8 mouse cellular contexts compared by ENCODE assay signal in the genomic region with DNA sequence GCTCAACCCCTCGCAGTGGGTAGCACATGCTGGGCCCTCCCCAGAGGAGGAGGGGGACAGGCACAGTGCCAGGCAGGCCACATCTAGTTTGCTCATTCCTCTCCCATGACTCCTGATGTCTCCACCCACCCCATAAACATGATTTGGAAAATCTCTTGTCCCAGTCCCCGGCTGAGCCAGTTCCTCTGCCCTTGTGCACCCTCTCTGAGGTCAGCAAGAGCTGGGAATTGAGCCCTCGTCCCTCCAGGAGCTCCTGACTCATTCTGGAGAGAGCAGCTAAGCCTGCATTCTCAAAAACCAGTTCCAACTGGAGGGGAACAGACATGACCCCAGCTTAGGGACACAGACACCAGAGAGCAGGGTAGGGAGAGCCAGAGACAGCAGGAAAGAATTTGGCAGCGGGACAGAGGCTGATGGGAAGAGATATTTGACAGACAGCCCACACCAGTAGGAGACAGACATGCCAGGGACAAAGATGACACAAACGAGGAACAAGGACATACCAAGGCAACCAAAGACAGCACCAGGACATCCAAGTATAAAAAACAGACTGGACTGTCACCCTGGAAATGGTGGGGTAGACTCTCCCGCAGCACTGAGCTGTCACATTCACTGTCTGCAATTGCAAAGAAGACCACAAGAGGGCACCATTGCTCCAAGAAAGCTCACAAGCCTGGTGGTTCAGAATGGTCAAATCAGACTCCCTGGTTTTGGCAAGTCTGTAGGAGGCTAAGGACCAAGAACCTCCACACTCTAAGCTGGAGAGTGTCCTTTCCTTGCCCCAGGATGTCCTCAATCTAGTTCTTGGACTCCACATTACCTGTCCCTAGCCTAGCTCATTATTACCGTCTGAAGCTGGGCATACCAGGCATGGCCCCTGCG. TPM values are rescaled to one million over a fixed set of nuclear protein-coding genes. Genes with fewer than 3 reads are reported as not detected.
DNase-seq lines count a peak whose midpoint lies in the region; ATAC-seq and TF ChIP-seq lines count a peak whose summit lies in the region.

No protein-coding gene starts in this region.

- H3K27ac ChIP-seq in intestine, postnatal 0 days (ENCODE audit: low read depth, low read length): no peak overlapping the region

- 46% methylated on average over 8 of the region's 8 CpGs for WGBS in intestine, postnatal 0 days

- intact Hi-C loops in left cerebral cortex, postnatal 36 days (cut with DNase I): loop anchor here (5.0 to 10.0 kb wide), 5 partner anchors 78 to 410 kb away; partner anchors contain the start of genes C1qtnf5, Cbl, Mfrp and Slc37a4

- H3K9ac ChIP-seq in intestine, postnatal 0 days (ENCODE audit: low read depth, low read length): no peak overlapping the region

- ATAC-seq in intestine, postnatal 0 days: no peak

- no peaks in the 10 kb centered on the region for H3K9me3 ChIP-seq in intestine, postnatal 0 days (ENCODE audit: control insufficient read depth)

- H3K4me3 ChIP-seq in intestine, postnatal 0 days (ENCODE audit: low read depth, low read length): no peak overlapping the region
- no peak overlapping the region for H3K4me3 ChIP-seq in myocyte

- H3K79me2 ChIP-seq in myocyte (ENCODE audit: control insufficient read depth, insufficient read depth): no peaks in the 10 kb centered on the region

- H3K27me3 ChIP-seq in intestine, postnatal 0 days (replicated peaks; ENCODE audit: control insufficient read depth, insufficient read depth, low read length): no peaks in the 10 kb centered on the region
- no peaks in the 10 kb centered on the region for H3K27me3 ChIP-seq in myocyte (ENCODE audit: control insufficient read depth, insufficient read depth, insufficient read length)
- no peaks in the 10 kb centered on the region for H3K27me3 ChIP-seq in splenic B cell, adult 2 months (ENCODE audit: control insufficient read depth, insufficient read depth, low read length, poor library complexity, severe bottlenecking)

- H3K4me2 ChIP-seq in intestine, postnatal 0 days (replicated peaks; ENCODE audit: low read depth): no peak overlapping the region
- peak overlapping the region; percentile 36 for H3K4me2 ChIP-seq in myocyte (ENCODE audit: low read depth)

- H3K4me1 ChIP-seq in intestine, postnatal 0 days (replicated peaks; ENCODE audit: control insufficient read depth, insufficient read depth, low read length): no peaks in the 10 kb centered on the region

- H3K36me3 ChIP-seq in intestine, postnatal 0 days (ENCODE audit: control insufficient read depth, insufficient read depth): no peaks in the 10 kb centered on the region
- H3K36me3 ChIP-seq in myocyte (ENCODE audit: control insufficient read depth, insufficient read depth): no peaks in the 10 kb centered on the region
- no peaks in the 10 kb centered on the region for H3K36me3 ChIP-seq in splenic B cell, adult 2 months (ENCODE audit: control insufficient read depth, insufficient read depth, low read length, poor library complexity, severe bottlenecking)

- DNase-seq in 3134 (ENCODE audit: extremely low read depth, insufficient read length, low spot score): peak; percentile 49
- peak; percentile 82 to 83 for DNase-seq in adrenal gland, adult 18-20 months (ENCODE audit: low spot score in 2 of 2)
- peak; percentile 83 for DNase-seq in embryo, embryonic 10 days (ENCODE audit: low spot score)
- peak; percentile 88 for DNase-seq in gastrocnemius, postnatal 25 days
- peak; percentile 80 to 89 for DNase-seq in left cerebral cortex, postnatal 36 days (ENCODE audit: low spot score in 2 of 2)
- peak; percentile 78 for DNase-seq in splenic B cell, adult 2 months (ENCODE audit: low read depth, low spot score)

- no peak for TF ChIP-seq POLR2A in myocyte (IDR thresholded peaks at IDR 0.05; ENCODE audit: insufficient read length, low read depth)

- no peak overlapping the region for H3ac ChIP-seq in myocyte (ENCODE audit: control insufficient read depth, insufficient read length)

- peak; percentile 97 for TF ChIP-seq CTCF in intestine, postnatal 0 days (IDR thresholded peaks at IDR 0.05; ENCODE audit: low read depth)

TF ChIP-seq in myocyte, 11 proteins besides CTCF, POLR2A, EP300 and RAD21:
- TF ChIP-seq POLR2AphosphoS2 (IDR thresholded peaks at IDR 0.05; ENCODE audit: insufficient read length, low read depth) (no peak), SRF (IDR thresholded peaks at IDR 0.05; ENCODE audit: control insufficient read depth, insufficient read length, low read depth) (no peak), MYOD1 (IDR thresholded peaks at IDR 0.05; ENCODE audit: control insufficient read depth in 1 of 3, insufficient read length in 2 of 3, low read depth in 2 of 3) (no peak), MYOG (IDR thresholded peaks at IDR 0.05; ENCODE audit: control insufficient read depth in 1 of 3, insufficient read depth in 1 of 3, insufficient read length in 2 of 3, low read depth in 2 of 3) (no peak), TCF3 (IDR thresholded peaks at IDR 0.05; ENCODE audit: insufficient read length, low read depth) (no peak), USF1 (IDR thresholded peaks at IDR 0.05; ENCODE audit: low read depth) (no peak), TCF12 (IDR thresholded peaks at IDR 0.05; ENCODE audit: insufficient read depth, poor library complexity, severe bottlenecking) (no peak), MAX (IDR thresholded peaks at IDR 0.05; ENCODE audit: low read depth) (no peak), CEBPB (IDR thresholded peaks at IDR 0.05; ENCODE audit: insufficient read depth, poor library complexity, severe bottlenecking) (no peak), E2F4 (IDR thresholded peaks at IDR 0.05; ENCODE audit: insufficient read depth) (no peak), REST (IDR thresholded peaks at IDR 0.05; ENCODE audit: insufficient read depth, insufficient read length) (no peak)

RNA-seq across cellular contexts. Expression of gene Thy1, which starts 58.8 kb away (rescaled TPM):
- 10 to 100 TPM; 41.2 to 44.2 TPM for total RNA-seq in adrenal gland, adult 18-20 months (2021)
- total RNA-seq in gastrocnemius, postnatal 25 days (2021): 10 to 100 TPM; 14.8 to 20.2 TPM
- polyA plus RNA-seq in intestine, postnatal 0 days (2015; fragmentation: Nextera tagmentation; extraction: Ambion mirVana): 4.6 and 4.9 TPM in 2 replicates
- total RNA-seq in left cerebral cortex, postnatal 36 days (2021): 100 to 1,000 TPM; 821 to 972 TPM
- not detected for polyA plus RNA-seq in myocyte (2012; fragmentation: generic; extraction: Trizol)

Comparison
In these comparisons a context has a peak if more than half of its experiments do, and no peak if none do; other contexts are left out.
1. RNA of gene Thy1, which starts 58.8 kb away (total RNA-seq): 821 to 972 TPM in left cerebral cortex, postnatal 36 days; 41.2 to 44.2 TPM in adrenal gland, adult 18-20 months and 14.8 to 20.2 TPM in gastrocnemius, postnatal 25 days; every median in the first group is over 10 times any median in the second.
2. Peak in every context shown above with its lines, with median percentiles within 50 percentile points of each other: DNase-seq.